Mouse (Mus musculus): ENCODE data around the gene Scamp2.
A peak's percentile ranks its signal among the peaks of the same experiment; 100 is the strongest.

Gene Scamp2

DNA sequence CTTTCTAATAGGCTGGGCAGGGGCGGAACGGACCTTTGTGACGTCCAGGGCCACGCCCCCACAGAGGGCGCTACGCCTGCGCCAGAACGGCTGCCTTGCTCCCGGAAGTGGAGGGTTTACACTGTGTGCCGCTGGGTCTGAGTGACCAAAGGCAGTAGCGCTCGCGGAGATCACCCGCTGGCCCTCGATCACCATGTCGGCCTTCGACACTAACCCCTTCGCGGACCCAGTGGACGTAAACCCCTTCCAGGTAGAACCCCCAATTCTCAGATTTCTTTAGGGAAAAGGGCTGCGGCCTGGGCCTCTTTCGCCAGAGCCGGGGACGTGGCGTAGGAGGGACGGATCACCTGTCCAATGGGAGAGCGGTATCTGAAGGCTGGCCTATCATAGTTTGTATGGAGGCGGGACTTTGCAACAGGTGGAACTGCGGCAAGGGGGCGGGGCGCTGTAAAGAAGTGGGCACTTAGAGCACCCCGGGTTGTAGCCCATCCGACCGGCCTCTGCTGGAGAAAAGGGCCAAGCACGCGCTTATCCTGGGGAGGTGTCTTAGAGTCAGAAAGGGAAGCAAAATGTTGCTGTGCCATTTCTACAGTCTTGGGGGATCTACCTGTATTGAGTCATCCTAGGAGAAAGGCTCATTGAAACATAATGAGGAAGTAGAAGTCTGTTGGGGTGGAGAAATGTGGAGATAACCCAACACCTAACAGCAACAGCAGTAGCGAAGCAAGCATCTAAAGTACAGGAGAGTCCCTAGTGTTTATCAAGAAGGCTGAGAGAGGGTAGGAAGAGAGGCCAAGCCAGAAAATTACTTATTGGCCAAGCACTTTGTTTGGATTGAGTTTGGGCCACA, at the start of gene Scamp2:
TSS of gene Scamp2 (plus strand) at position 83 of the 850 bp plus-strand sequence.
- peak; percentile 97 for DNase-seq (ENCODE audit: low spot score)

GRCm38 (mm10) chr9:57517113-57517512, 43.6 kb upstream of the Scamp2 start:
- DNase-seq (ENCODE audit: low spot score), result peak; percentile 76

- DNase-seq (ENCODE audit: low spot score), result peak; percentile 31
Observed at GRCm38 (mm10) chr9:57520375-57521055, 40.2 kb upstream of the Scamp2 start.

DNA sequence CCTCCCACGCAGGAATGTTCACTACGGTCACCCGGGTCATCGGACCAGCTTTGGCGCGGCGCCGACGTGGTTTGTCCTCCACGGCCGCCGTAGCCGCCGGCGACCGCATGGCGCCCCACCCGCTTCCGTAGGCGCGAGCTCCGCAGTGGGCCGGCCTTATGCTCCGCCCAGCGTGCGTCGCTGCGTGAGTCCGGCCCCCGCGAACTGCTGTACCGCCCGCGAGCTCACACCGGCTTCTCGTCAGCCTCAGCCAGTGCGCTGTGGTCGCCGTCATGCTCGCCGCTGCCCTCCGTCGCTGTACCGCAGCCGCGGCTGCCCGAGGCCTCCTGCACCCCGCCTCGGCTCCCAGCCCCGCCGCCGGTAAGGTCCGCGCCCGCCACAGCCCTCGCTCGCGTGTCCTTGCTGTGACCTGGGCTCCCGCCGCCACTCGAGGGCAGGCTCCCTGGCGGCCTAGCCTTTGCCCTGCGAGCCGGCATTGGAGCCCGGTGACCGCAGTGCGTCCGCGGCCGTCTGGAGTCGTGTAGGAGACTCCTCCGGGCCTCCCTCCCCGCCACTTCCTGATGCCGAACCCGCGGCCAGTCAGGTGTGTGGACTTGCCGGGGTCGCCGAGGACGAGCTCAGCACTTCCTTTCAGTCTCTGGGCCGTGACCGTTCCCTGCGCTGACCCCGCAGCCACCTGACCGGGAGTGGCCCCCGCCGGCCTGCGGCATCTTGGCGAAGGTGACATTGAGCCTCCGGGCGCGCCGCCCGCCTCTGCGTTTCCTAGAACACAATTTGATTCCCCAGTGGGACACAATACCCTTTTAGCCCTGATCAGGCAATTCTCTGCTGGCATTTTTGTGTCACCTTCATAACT, 39.5 kb upstream of the Scamp2 start, which contains the start of gene Cox5a:
TSS of gene Cox5a (plus strand) at position 219 of the 856 bp plus-strand sequence.
- DNase-seq (ENCODE audit: low spot score), result peak; percentile 97

GRCm38 (mm10) chr9:57522114-57522860, 38.5 kb upstream of the Scamp2 start:
- no peak for DNase-seq (ENCODE audit: low spot score)

DNA sequence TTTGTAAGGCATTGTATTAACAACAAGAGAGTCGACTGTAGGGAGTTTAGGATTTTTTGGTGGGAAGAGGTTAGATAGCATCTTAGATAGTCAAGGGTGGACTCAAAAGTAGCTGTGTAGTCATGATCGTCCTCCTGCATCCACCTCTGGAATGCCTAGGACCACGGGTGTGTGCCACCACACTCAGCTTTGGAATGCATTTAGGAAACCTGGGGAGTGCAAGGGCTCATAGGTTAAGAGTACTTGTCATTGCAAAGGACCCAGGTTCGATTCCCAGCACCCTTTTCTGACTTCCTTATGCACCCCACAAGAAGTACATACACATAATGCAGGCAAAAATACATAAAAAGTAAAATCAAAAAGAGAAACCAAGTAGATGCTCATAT, 37.9 kb upstream of the Scamp2 start:
- DNase-seq (ENCODE audit: low spot score), result no peak

DNA sequence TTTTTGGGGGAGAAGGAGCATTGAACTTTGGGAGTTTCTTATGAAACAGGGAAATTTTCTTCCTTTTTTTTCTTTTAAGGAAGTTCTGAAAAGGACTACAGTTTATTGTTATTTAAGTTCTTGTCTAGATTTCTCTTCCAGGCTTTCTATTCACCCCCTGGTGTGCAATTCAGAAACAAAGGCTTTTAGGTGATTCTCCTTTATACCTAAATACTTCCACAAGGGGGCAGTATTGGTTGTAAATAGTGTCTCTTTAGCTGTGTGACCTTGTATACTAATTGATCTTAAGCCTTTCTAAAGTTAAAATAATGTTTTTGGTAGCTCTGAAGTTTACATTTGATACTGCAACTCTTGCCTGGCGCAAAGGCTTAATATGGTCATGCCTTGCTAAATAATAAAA, 37.0 kb upstream of the Scamp2 start:
- DNase-seq (ENCODE audit: low spot score), result peak; percentile 75

DNA sequence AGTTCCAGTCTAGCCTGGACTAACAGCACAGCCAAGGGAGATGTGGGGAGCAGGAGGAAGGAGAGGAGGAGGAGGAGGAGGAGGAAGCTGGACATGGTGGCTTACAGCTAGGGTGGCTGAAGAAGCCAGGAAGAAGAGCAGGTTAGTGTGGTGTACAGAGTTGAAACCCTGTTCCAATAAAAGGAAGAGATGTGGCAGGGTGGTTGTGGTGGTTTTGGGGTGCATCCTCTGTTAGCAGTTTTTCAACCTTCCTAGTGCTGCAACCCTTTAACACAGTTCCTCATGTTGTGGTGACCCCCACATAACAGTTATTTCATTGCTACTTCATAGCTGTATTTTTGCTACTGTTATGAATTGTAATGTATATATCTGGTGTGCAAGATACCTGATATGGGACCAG, 36.3 kb upstream of the Scamp2 start:
- DNase-seq (ENCODE audit: low spot score), result no peak

GRCm38 (mm10) chr9:57525516-57525915, 35.2 kb upstream of the Scamp2 start:
- DNase-seq (ENCODE audit: low spot score), result no peak

GRCm38 (mm10) chr9:57526435-57526834, 34.3 kb upstream of the Scamp2 start:
- no peak for DNase-seq (ENCODE audit: low spot score)

GRCm38 (mm10) chr9:57531946-57532345, 28.8 kb upstream of the Scamp2 start:
- DNase-seq (ENCODE audit: low spot score), result no peak

- no peak for DNase-seq (ENCODE audit: low spot score)
Observed at GRCm38 (mm10) chr9:57536362-57536761, 24.4 kb upstream of the Scamp2 start.

DNA sequence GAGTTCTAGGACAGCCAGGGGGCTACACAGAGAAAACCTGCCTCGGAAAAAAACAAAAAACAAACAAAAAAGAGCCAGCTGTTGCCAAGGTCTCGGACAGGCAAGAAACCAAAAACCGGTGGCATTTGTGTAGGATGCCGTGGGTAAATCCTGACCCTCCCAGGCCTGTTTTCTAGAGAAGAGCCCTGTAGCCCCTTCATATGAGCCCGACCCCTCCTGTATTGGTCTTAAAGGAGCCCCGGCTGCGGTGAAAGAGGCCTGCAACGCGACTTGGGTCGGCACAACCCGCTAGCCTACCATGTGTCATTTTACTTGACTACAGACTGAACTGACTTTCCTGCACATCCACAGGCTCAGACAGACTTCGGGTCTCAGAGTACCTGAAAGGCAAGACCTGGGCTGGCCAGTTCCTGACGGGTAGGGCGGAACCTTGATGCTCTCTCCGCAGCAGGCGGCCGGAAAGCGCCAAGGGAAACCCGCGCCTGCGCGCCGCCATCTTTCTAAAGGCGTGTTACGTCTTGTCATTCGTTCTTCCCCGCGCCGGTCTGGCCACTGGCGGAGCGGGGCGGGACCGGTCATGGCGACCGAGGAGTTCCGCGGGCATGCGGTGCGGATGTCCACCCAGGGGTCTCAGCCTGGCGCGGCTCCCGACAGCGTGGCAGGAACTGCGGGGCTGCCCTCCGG, 23.6 kb upstream of the Scamp2 start, which contains the start of gene Fam219b:
TSS of gene Fam219b (plus strand) at position 485 of the 684 bp plus-strand sequence.
- DNase-seq (ENCODE audit: low spot score), result peak; percentile 93

DNA sequence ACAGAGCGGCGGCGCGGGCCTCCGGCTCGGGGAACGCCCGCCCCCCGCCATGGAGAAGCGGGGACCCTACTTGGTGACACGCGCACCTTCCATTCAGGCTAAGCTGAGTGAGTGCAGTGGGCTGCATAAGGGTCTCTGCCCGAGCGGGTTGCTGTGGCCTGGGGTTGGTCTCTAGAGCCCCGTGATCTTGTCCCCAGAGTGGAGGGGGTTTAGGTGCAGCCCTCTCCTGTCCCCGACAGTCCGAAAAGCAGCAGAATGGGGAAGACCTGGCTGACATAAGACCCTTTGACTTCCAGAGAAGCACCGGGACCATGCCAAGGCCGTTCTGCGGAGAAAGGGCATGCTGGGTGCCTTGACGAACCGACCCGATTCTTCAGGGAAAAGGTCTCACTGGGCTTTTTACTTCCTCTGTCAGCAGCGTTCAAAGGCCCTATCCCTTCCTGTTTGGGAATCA, 23.0 kb upstream of the Scamp2 start:
- no peak for DNase-seq (ENCODE audit: low spot score)

GRCm38 (mm10) chr9:57539550-57539949, 21.2 kb upstream of the Scamp2 start:
- no peak for DNase-seq (ENCODE audit: low spot score)

DNA sequence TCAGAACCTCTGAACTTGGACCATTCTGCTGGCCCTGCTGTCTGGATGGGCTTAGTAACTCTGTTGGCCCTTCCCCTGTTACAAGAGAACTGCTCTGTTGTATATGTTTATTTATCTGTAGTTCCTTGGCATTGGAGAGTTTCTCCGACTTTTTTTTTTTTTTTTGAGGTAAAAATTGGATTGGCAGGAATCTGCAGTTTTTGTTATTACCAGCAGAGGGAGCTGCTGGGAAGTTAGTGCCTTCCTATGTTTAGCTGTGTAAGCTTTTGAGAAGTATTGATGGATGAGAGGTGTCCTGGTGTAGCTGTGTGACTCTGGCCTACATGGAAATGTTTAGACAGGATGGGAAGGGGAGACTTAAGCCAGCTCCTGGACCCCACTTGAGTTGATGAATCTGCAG, 19.4 kb upstream of the Scamp2 start:
- DNase-seq (ENCODE audit: low spot score), result peak; percentile 75

GRCm38 (mm10) chr9:57543951-57544350, 16.8 kb upstream of the Scamp2 start:
- no peak for DNase-seq (ENCODE audit: low spot score)

DNA sequence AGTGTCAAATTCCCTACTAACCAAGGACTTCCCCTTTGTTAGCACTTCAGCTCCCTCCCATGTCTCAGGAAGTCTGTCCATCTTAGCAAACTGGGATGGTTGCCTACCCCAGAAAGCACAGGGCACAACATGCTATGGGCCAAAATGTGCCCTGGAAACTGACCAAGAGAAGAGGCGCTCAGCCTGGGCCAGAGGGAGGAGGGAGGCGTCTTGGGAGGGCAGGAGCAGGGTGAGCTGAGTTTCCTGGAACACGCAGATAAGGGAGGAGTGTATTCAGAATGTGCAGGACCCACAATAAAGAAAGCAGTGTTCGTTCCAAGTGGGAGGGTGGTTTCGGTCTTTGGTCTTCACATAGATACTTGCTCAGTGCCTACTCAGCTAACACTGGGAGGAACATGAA, 13.5 kb upstream of the Scamp2 start:
- DNase-seq (ENCODE audit: low spot score), result no peak

GRCm38 (mm10) chr9:57547869-57548268, 12.9 kb upstream of the Scamp2 start:
- no peak for DNase-seq (ENCODE audit: low spot score)

DNA sequence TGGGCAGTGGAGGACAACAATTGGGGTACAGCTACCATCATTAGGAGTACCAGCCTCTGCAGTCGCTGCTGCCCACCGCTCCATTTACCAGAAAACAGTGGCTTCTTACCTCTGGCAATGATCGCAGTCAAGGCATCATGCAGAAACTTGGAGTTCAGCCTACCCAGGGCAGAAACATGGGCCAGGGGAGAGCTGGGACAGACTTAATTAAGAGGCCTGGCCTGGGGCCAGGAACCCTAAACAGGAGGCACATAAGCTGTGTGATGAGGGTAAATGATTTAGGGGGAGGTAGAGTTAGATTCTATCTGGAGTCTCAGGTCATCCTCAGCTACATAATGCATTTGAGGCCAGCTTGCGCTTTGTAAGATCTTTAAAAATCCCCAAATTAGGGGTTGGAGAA, 11.6 kb upstream of the Scamp2 start:
- no peak for DNase-seq (ENCODE audit: low spot score)

Measured in embryo, embryonic 10 days (tissue).